Mouse (Mus musculus) heart, adult 2 months (tissue): Measurements from ENCODE around the gene Pigm.

Source experiments
- EP300 ChIP-seq: fragments of 200-500 bp; IDR thresholded peaks from 2 replicates; pipeline ENCODE4 v1.6.1; 2011; ENCODE audit warnings: low read depth, low read length, control low read depth; ENCODE audit not compliant: insufficient read depth
- POLR2A ChIP-seq: fragments of 200-500 bp; IDR thresholded peaks from 2 replicates; pipeline ENCODE4 v1.6.1; 2011; ENCODE audit warnings: mild to moderate bottlenecking, low read depth, low read length, control low read depth; ENCODE audit not compliant: insufficient read depth

DNA sequence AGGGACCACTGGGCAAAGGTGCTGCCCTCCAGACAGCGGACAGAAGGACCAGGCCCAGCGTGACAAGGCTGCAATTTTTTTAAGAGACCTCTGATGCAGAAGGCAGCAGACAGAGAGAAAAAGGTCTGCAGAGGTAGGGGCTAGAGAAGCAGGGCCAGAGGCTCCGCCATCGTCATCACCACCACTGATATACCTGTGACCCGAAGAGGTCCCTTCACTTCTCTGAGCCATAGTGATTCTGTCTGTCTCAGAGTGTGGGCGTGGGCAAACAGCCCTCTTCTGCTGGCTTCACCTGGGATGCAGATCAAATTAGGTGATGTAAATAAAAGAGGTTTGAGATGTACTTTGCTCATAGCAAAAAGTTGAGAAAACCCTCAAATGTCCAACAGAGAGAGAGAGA lies 46.7 kb upstream of the Pigm start:
- TF ChIP-seq POLR2A (no peak), EP300 (no peak)
